Comparison of ENCODE assay signal across 21 mouse cellular contexts in genomic region chr11:114005879-114006278, GRCm38 (mm10).
DNase-seq lines count a peak whose midpoint lies in the region; ATAC-seq lines count a peak whose summit lies in the region.
"Had no signal": no experiment of that assay in that cellular context is flagged by ENCODE, and none has a peak within 500 bp of the region (broad histone marks: within the 10 kb centered on the region; RNA-seq: fewer than 3 reads in every experiment).

No protein-coding gene starts in this region.

- H3K9ac ChIP-seq in hindbrain, embryonic 12.5 days, result no peak overlapping the region
- H3K9ac ChIP-seq in midbrain, embryonic 11.5 days (ENCODE audit: low read length), result peak overlapping the region; percentile 20; the same call in 1 of the 2 replicates
- no peak overlapping the region for H3K9ac ChIP-seq in neural tube, embryonic 15.5 days (replicated peaks)
- H3K9ac ChIP-seq: embryonic facial prominence, embryonic 15.5 days; heart, embryonic 12.5 days; limb, embryonic 12.5 days; liver, embryonic 12.5 days had no signal

- H3K4me3 ChIP-seq in hindbrain, embryonic 12.5 days, result no peak overlapping the region
- no peak overlapping the region for H3K4me3 ChIP-seq in midbrain, embryonic 11.5 days (ENCODE audit: low read depth, low read length)
- no peak overlapping the region for H3K4me3 ChIP-seq in neural tube, embryonic 15.5 days (replicated peaks)
- H3K4me3 ChIP-seq: embryonic facial prominence, embryonic 15.5 days; heart, embryonic 12.5 days; layer of hippocampus, adult 2 months; limb, embryonic 12.5 days; liver, embryonic 12.5 days had no signal

- no peak for ATAC-seq in hindbrain, embryonic 12.5 days (ENCODE audit: low FRiP score)
- ATAC-seq in midbrain, embryonic 11.5 days (ENCODE audit: low FRiP score), result peak; percentile 80
- ATAC-seq in neural tube, embryonic 15.5 days (ENCODE audit: low FRiP score), result no peak
- ATAC-seq: inflammation-experienced regulatory T-cells, adult 6 months; liver, embryonic 12.5 days had no signal

- intact Hi-C loops in left cerebral cortex, postnatal 4 days (cut with DNase I), result no loop called here
- intact Hi-C loops in left cerebral cortex, postnatal 10 days (cut with DNase I), result no loop called here

- peak; percentile 46 for DNase-seq in left cerebral cortex, postnatal 4 days
- no peak for DNase-seq in left cerebral cortex, postnatal 10 days (ENCODE audit: extremely low spot score in 1 of 2, low spot score in 2 of 2)
- no peak for DNase-seq in midbrain, embryonic 11.5 days (ENCODE audit: low spot score, missing footprints)
- no peak for DNase-seq in layer of hippocampus, adult 9-10 months (ENCODE audit: low spot score)
- no peak for DNase-seq in gastrocnemius, adult 18-20 months (ENCODE audit: low spot score)
- DNase-seq: adrenal gland, postnatal 36 days; cerebellum, adult 18-20 months; cerebellum, postnatal 25 days; heart, postnatal 14 days; kidney, adult 8-10 months; kidney, postnatal 14 days; lung, adult 2 months; thymus, postnatal 25 days had no signal

- no peak overlapping the region for H3K4me2 ChIP-seq in hindbrain, embryonic 12.5 days (replicated peaks)
- H3K4me2 ChIP-seq in midbrain, embryonic 11.5 days, result peak overlapping the region; percentile 15; the same call in 1 of the 2 replicates
- no peak overlapping the region for H3K4me2 ChIP-seq in neural tube, embryonic 15.5 days
- H3K4me2 ChIP-seq: embryonic facial prominence, embryonic 15.5 days; heart, embryonic 12.5 days; limb, embryonic 12.5 days; liver, embryonic 12.5 days had no signal

- no peaks in the 10 kb centered on the region for H3K36me3 ChIP-seq in hindbrain, embryonic 12.5 days
- no peaks in the 10 kb centered on the region for H3K36me3 ChIP-seq in midbrain, embryonic 11.5 days (ENCODE audit: control insufficient read depth, insufficient read depth, low read length)
- no peaks in the 10 kb centered on the region for H3K36me3 ChIP-seq in neural tube, embryonic 15.5 days
- H3K36me3 ChIP-seq: embryonic facial prominence, embryonic 15.5 days; heart, embryonic 12.5 days; limb, embryonic 12.5 days; liver, embryonic 12.5 days had no signal

- no peaks in the 10 kb centered on the region for H3K27me3 ChIP-seq in hindbrain, embryonic 12.5 days
- no peaks in the 10 kb centered on the region for H3K27me3 ChIP-seq in midbrain, embryonic 11.5 days (ENCODE audit: control insufficient read depth, insufficient read depth, low read length)
- no peaks in the 10 kb centered on the region for H3K27me3 ChIP-seq in neural tube, embryonic 15.5 days (replicated peaks)
- H3K27me3 ChIP-seq: embryonic facial prominence, embryonic 15.5 days; heart, embryonic 12.5 days; liver, embryonic 12.5 days had no signal

- H3K9me3 ChIP-seq in hindbrain, embryonic 12.5 days (replicated peaks), result peaks cover 4% of the 10 kb centered on the region; the same call in 1 of the 2 replicates
- no peaks in the 10 kb centered on the region for H3K9me3 ChIP-seq in midbrain, embryonic 11.5 days (ENCODE audit: control insufficient read depth, low read length)
- no peaks in the 10 kb centered on the region for H3K9me3 ChIP-seq in neural tube, embryonic 15.5 days (replicated peaks)
- H3K9me3 ChIP-seq: embryonic facial prominence, embryonic 15.5 days; heart, embryonic 12.5 days; limb, embryonic 12.5 days; liver, embryonic 12.5 days had no signal

- H3K4me1 ChIP-seq in hindbrain, embryonic 12.5 days, result peaks cover 19% of the 10 kb centered on the region
- peaks cover 13% of the 10 kb centered on the region for H3K4me1 ChIP-seq in midbrain, embryonic 11.5 days (ENCODE audit: control insufficient read depth, insufficient read depth, low read length)
- H3K4me1 ChIP-seq in neural tube, embryonic 15.5 days, result peaks cover 23% of the 10 kb centered on the region
- H3K4me1 ChIP-seq: limb, embryonic 12.5 days; liver, embryonic 12.5 days had no signal

- WGBS in hindbrain, embryonic 12.5 days, result 27% methylated on average over 12 of the region's 12 CpGs
- WGBS in midbrain, embryonic 11.5 days, result 15% methylated on average over 12 of the region's 12 CpGs
- 25% methylated on average over 12 of the region's 12 CpGs for WGBS in neural tube, embryonic 15.5 days

- H3K27ac ChIP-seq in hindbrain, embryonic 12.5 days, result peak overlapping the region; percentile 52; the same call in 1 of the 2 replicates
- H3K27ac ChIP-seq in midbrain, embryonic 11.5 days (ENCODE audit: low read depth, low read length), result no peak overlapping the region; the same call in 1 of the 2 replicates
- H3K27ac ChIP-seq in neural tube, embryonic 15.5 days (replicated peaks), result 0 out of 2 replicates have a peak overlapping the region, but pooled peaks have one; percentile 13
- H3K27ac ChIP-seq: embryonic facial prominence, embryonic 15.5 days; layer of hippocampus, adult 2 months; limb, embryonic 12.5 days; liver, embryonic 12.5 days had no signal
